Mouse (Mus musculus): Measurements from ENCODE around the gene Gata3. TPM values are rescaled to one million over a fixed set of nuclear protein-coding genes. Genes with fewer than 3 reads are reported as not detected.

Gene Gata3
- polyA plus RNA-seq, 1 experiment: 4.0 TPM

- no peaks in the 10 kb centered on the region for H3K27me3 ChIP-seq (ENCODE audit: control insufficient read depth, insufficient read depth, insufficient read length)
- H3K36me3 ChIP-seq (ENCODE audit: control insufficient read depth, insufficient read depth): no peaks in the 10 kb centered on the region
- no peak overlapping the region for H3ac ChIP-seq (ENCODE audit: control insufficient read depth, insufficient read length, low read depth)
- H3K79me2 ChIP-seq (ENCODE audit: control insufficient read depth, insufficient read depth): no peaks in the 10 kb centered on the region
- no peak for TF ChIP-seq MAX (IDR thresholded peaks at IDR 0.05)
- TF ChIP-seq CEBPB (IDR thresholded peaks at IDR 0.05; ENCODE audit: low read depth): no peak
- no peak for TF ChIP-seq FOSL1 (IDR thresholded peaks at IDR 0.05; ENCODE audit: insufficient read depth, low read length, poor library complexity, severe bottlenecking)
- no peak for TF ChIP-seq CTCF (IDR thresholded peaks at IDR 0.05; ENCODE audit: control insufficient read depth, insufficient read depth, insufficient read length)
- no peak for TF ChIP-seq MYOG (IDR thresholded peaks at IDR 0.05; ENCODE audit: control insufficient read depth, extremely low read depth, insufficient read length)
- TF ChIP-seq USF1 (IDR thresholded peaks at IDR 0.05; ENCODE audit: low read depth): no peak
- no peak for TF ChIP-seq MYOD1 (IDR thresholded peaks at IDR 0.05; ENCODE audit: control insufficient read depth, insufficient read length, low read depth)
- H3K79me3 ChIP-seq (ENCODE audit: low read depth): no peaks in the 10 kb centered on the region
- H3K4me3 ChIP-seq (ENCODE audit: insufficient read depth, poor library complexity, severe bottlenecking): no peak overlapping the region
Observed at GRCm38 (mm10) chr2:9885217-9885770, 4.5 kb downstream of the Gata3 start.

GRCm38 (mm10) chr2:9884533-9885216 is 5.2 kb downstream of the Gata3 start:
- TF ChIP-seq MAX (IDR thresholded peaks at IDR 0.05) (no peak), USF1 (IDR thresholded peaks at IDR 0.05; ENCODE audit: low read depth) (no peak), MYOD1 (IDR thresholded peaks at IDR 0.05; ENCODE audit: control insufficient read depth, insufficient read length, low read depth) (no peak), FOSL1 (IDR thresholded peaks at IDR 0.05; ENCODE audit: insufficient read depth, low read length, poor library complexity, severe bottlenecking) (no peak), CTCF (IDR thresholded peaks at IDR 0.05; ENCODE audit: control insufficient read depth, insufficient read depth, insufficient read length) (no peak), MYOG (IDR thresholded peaks at IDR 0.05; ENCODE audit: control insufficient read depth, extremely low read depth, insufficient read length) (no peak), CEBPB (IDR thresholded peaks at IDR 0.05; ENCODE audit: low read depth) (no peak)
- no peaks in the 10 kb centered on the region for H3K79me2 ChIP-seq (ENCODE audit: control insufficient read depth, insufficient read depth)
- no peaks in the 10 kb centered on the region for H3K27me3 ChIP-seq (ENCODE audit: control insufficient read depth, insufficient read depth, insufficient read length)
- H3ac ChIP-seq (ENCODE audit: control insufficient read depth, insufficient read length, low read depth): no peak overlapping the region
- no peak overlapping the region for H3K4me3 ChIP-seq (ENCODE audit: insufficient read depth, poor library complexity, severe bottlenecking)
- H3K79me3 ChIP-seq (ENCODE audit: low read depth): no peaks in the 10 kb centered on the region
- H3K36me3 ChIP-seq (ENCODE audit: control insufficient read depth, insufficient read depth): no peaks in the 10 kb centered on the region

- Histone ChIP-seq H3K27me3 (ENCODE audit: control insufficient read depth, insufficient read depth, insufficient read length) (no peaks in the 10 kb centered on the region), H3K79me3 (ENCODE audit: low read depth) (no peaks in the 10 kb centered on the region), H3K79me2 (ENCODE audit: control insufficient read depth, insufficient read depth) (no peaks in the 10 kb centered on the region), H3ac (ENCODE audit: control insufficient read depth, insufficient read length, low read depth) (no peak overlapping the region), H3K36me3 (ENCODE audit: control insufficient read depth, insufficient read depth) (no peaks in the 10 kb centered on the region), H3K4me3 (ENCODE audit: insufficient read depth, poor library complexity, severe bottlenecking) (no peak overlapping the region)
- TF ChIP-seq CTCF (IDR thresholded peaks at IDR 0.05; ENCODE audit: control insufficient read depth, insufficient read depth, insufficient read length): no peak
- TF ChIP-seq MYOG (IDR thresholded peaks at IDR 0.05; ENCODE audit: control insufficient read depth, extremely low read depth, insufficient read length): no peak
Observed at GRCm38 (mm10) chr2:9883803-9884532, 5.9 kb downstream of the Gata3 start.

GRCm38 (mm10) chr2:9882926-9883802 is 6.7 kb downstream of the Gata3 start:
- no peak overlapping the region for H3K4me3 ChIP-seq (ENCODE audit: insufficient read depth, poor library complexity, severe bottlenecking)
- no peaks in the 10 kb centered on the region for H3K27me3 ChIP-seq (ENCODE audit: control insufficient read depth, insufficient read depth, insufficient read length)
- no peak for TF ChIP-seq CTCF (IDR thresholded peaks at IDR 0.05; ENCODE audit: control insufficient read depth, insufficient read depth, insufficient read length)
- TF ChIP-seq MAX (IDR thresholded peaks at IDR 0.05): no peak
- no peak for TF ChIP-seq MYOD1 (IDR thresholded peaks at IDR 0.05; ENCODE audit: control insufficient read depth, insufficient read length, low read depth)
- TF ChIP-seq CEBPB (IDR thresholded peaks at IDR 0.05; ENCODE audit: low read depth): no peak
- no peak for TF ChIP-seq MYOG (IDR thresholded peaks at IDR 0.05; ENCODE audit: control insufficient read depth, extremely low read depth, insufficient read length)
- H3K79me2 ChIP-seq (ENCODE audit: control insufficient read depth, insufficient read depth): no peaks in the 10 kb centered on the region
- H3K79me3 ChIP-seq (ENCODE audit: low read depth): no peaks in the 10 kb centered on the region
- H3K36me3 ChIP-seq (ENCODE audit: control insufficient read depth, insufficient read depth): no peaks in the 10 kb centered on the region
- H3ac ChIP-seq (ENCODE audit: control insufficient read depth, insufficient read length, low read depth): no peak overlapping the region

GRCm38 (mm10) chr2:9882371-9882925 is 7.4 kb downstream of the Gata3 start:
- Histone ChIP-seq H3ac (ENCODE audit: control insufficient read depth, insufficient read length, low read depth) (no peak overlapping the region), H3K27me3 (ENCODE audit: control insufficient read depth, insufficient read depth, insufficient read length) (no peaks in the 10 kb centered on the region), H3K79me2 (ENCODE audit: control insufficient read depth, insufficient read depth) (peaks cover under 1% of the 10 kb centered on the region), H3K79me3 (ENCODE audit: low read depth) (no peaks in the 10 kb centered on the region), H3K4me3 (ENCODE audit: insufficient read depth, poor library complexity, severe bottlenecking) (no peak overlapping the region), H3K36me3 (ENCODE audit: control insufficient read depth, insufficient read depth) (no peaks in the 10 kb centered on the region)
- no peak for TF ChIP-seq MAX (IDR thresholded peaks at IDR 0.05)
- TF ChIP-seq FOSL1 (IDR thresholded peaks at IDR 0.05; ENCODE audit: insufficient read depth, low read length, poor library complexity, severe bottlenecking): no peak
- TF ChIP-seq MYOG (IDR thresholded peaks at IDR 0.05; ENCODE audit: control insufficient read depth, extremely low read depth, insufficient read length): no peak
- no peak for TF ChIP-seq USF1 (IDR thresholded peaks at IDR 0.05; ENCODE audit: low read depth)
- no peak for TF ChIP-seq CTCF (IDR thresholded peaks at IDR 0.05; ENCODE audit: control insufficient read depth, insufficient read depth, insufficient read length)
- no peak for TF ChIP-seq MYOD1 (IDR thresholded peaks at IDR 0.05; ENCODE audit: control insufficient read depth, insufficient read length, low read depth)
- TF ChIP-seq CEBPB (IDR thresholded peaks at IDR 0.05; ENCODE audit: low read depth): no peak

Measured in C2C12 (cell line).